Mouse (Mus musculus): ENCODE measurements around the gene Elof1.
"Not testable (repeated sequence)": the region's sequence is repeated elsewhere in the genome, so short reads cannot be mapped to it uniquely, and the experiment has no call there.

The Elof1 gene

DNA sequence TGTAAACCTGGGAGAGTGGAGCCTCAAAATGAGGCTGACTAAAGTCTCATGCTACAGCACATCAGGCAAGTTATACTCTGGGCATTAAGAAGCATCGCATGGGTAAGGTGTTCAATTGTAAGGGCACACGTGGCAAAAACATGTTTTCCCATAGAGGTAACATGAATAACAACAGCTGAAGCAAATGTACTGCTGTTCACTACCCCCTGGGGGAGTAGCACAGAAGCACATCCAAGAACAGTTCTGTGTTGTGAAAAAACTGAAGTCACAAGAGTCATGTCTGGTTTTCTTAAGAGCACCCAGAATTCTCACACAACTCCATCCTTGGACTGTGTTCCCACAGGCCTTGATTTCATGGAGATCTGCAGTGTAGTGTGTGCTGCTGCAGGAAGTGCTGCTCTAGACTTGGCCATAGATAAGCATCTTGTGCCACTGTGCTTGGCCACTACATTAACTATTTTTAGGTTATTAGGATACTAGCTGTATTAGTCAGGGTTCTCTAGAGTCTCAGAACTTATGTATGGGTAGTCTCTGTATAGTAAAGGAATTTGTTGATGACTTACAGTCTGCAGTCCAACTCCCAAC is 29.8 kb downstream of the Elof1 start:
- DNase-seq: no peak

DNA sequence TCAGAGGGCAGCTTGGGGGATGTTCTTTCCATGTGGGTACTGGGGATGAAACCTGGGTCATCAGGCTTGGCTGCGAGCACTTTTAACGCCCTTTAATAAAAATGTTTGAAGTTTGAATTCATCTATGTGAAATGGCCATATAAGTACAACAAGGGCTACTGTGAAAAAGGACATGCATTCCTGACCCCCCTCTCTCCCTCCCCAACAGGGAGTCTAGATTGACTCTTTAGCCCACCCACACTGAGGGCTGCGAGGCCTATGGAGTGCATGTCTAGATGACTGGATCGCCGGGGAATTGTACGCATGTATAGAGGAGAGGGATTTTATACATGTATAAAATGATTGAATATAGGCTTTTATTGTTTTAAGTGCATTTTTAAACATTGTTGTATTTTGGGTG is 31.0 kb downstream of the Elof1 start:
- no peak for DNase-seq

DNA sequence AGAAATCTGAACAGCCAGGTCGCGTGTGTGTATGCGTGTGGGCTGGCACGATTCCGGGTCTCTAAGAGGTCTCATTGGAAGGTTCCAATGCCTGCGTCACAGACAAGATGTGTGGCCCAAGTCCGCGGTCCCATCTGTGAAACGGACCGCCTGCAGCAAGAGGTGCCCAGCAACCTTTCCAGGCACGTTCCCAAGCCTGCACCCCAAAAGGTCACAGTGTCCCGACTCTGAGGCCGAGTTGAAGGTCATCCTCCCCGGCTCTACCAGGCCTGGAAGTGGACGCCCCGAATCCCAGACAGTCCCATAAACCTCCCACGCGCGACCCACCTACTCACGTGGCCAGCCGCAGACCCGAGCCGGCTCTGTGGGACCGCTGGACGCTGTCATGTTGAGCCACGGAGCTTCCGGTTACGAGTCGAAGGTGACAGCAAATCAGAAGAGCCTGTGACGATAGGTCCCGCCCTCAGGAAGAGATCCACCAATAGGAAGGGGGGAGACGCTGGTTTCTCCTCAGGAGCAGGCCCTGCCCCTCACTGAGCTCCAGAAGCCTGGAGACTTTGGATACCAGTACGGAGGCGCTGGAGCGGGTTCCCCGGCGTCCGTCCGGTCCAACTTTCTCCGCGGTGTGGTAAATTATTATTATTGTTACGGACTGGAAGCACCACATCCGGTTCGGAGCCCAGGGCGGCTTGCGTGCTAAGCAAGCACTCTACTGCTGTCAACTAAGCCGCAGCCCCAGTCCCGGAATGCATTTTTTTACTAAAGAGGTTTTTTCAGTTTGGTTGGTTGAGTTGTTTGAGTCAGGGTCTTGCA is 31.7 kb downstream of the Elof1 start, which contains the start of gene Ecsit:
TSS of gene Ecsit (minus strand) at position 417 of the 813 bp plus-strand sequence.
- peak; percentile 97 for DNase-seq

DNA sequence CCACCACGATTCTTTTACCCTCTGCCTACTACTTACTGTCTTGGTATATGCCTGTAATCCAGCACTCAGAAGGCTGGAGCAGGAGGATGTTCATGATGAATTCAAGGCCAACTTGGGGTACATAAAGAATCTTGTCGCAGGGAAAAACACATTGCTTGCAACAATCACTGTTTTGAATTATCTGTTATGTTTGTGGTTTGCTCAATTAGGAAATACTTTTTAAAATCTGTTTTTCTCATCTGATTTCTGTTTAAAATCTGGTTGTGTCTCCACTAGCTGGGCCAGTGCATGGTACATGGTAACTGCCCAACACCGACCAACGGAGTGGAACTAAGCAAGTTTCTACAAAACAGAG is 32.3 kb downstream of the Elof1 start:
- DNase-seq: no peak

DNA sequence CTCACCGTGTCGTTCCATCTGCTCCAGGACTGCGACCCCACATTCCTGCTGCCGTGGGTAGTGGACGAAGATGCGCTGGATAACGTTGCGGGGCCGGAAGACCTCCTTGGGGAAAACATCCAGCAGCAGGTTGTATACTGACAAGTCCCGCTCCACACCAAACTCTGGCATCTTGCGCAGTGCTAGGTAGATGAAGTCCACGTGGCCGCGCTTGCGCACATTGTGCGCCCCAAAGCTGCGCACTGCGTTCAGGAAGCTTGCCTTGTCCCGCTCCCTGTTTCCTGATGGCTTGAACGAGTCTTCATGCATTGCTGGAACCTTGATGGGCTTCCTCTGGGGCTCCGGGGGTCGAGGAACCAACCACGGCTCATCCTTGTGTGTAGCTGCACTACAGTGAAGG is 40.7 kb downstream of the Elof1 start:
- no peak for DNase-seq

DNA sequence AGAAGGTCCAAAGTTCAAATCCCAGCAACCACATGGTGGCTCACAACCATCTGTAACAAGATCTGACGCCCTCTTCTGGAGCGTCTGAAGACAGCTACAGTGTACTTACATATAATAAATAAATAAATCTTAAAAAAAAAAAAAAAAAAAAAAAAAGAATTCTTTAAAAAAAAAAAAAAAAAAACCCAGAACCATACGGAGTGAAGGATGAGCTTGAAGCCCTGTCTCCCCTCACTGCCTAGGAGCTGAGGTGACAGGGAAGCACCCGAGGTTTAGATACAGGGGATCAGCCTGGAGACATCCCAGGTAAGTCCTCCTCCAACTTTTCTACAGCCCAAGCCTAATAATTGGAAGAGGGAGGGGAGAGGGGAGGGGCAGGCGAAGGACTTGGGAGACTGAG is 41.2 kb downstream of the Elof1 start:
- not testable (repeated sequence) for DNase-seq

DNA sequence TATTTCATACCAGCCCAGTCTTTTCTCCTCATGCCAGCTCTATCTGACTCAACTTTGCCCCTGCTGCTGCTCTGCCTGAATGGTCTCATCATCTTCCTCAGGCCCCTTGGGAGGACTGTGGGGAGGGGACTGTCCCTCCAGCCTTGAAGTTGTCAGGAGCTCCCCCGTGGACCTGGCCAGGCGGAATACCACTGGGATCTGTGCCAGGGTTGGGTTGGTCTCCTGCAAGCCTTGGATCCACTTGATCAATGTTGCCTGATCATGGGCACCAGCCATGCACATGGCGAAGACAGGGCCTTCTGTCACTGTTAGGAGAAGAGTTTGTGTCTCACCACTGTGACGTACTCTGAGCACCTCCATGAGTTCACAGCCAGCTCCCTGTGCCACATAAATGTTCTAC is 44.7 kb downstream of the Elof1 start:
- DNase-seq: no peak

DNA sequence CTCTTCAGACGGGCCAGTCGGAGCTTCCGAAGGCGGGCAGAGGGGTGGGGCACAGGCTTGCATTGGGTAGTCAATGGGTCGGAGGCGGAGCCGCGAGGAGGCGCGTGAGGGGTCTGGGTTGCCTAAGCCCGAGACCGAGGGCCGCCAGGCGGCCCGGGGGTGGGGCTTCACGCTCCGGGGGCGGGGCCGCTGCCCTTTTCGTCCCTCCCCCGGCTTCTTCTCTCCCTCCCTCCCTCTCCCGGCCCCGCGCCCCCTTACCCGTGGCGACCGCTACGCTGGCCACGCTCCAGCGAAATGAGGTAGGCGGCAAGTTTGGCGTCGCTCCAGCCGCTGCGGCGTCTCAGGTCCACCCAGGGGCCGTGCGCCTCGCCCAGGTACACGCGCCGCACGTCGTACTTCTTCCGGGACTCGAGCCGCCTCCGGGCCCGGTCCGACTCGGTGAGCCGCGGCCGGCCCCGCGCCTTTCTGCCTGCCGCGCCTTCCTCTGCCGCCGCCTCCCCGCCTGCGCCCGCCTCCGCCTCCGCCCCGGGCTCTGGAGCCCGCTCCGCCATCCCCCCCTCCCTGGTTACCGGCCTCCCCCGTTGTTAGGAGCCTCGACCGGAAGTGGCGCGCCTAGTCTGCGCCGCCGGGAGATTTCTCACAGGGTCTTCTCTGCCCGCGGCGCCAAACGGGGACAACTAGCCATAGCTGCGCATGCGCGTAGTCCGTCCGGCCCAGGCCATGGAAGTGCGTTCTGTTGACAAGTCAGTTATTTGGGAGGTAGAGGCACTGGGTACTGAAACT is 46.0 kb downstream of the Elof1 start, which contains the start of the genes Gm49318 and Zfp653:
TSS of gene Gm49318 (minus strand) at position 469 of the 783 bp plus-strand sequence.
TSS of gene Zfp653 (minus strand) at position 586 of the 783 bp plus-strand sequence.
- peak; percentile 98 for DNase-seq

DNA sequence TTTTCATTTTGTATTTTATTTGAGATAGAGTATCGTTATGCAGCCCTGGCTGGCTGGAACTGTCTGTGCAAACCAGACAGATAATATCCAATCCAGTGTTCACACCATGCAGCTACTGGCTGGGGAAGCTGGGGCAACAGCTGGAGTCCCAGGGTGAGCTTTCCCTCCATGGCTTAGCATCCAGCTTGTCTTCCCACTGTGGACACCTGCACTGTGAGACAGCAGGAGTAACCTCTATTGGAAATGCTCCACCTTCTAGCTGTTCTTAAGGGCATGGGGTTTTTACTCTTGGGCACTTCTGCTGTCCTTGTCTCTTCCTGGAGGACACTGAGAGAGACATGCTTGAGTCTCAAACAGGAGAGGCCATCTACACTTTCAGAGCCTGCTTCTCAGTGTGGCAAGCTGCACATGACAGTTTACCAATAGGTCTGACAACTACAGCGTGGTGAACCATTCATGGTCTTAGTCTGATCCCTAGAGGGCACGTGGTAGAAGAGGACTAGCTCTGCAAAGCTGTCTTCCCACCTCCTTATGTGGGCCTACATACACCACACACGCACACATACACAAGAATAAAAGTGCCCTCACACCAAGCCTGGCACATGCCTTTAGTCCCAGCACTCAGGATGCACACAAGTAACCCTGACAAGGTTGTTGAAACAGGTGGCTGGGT is 47.0 kb downstream of the Elof1 start:
- no peak for DNase-seq

DNA sequence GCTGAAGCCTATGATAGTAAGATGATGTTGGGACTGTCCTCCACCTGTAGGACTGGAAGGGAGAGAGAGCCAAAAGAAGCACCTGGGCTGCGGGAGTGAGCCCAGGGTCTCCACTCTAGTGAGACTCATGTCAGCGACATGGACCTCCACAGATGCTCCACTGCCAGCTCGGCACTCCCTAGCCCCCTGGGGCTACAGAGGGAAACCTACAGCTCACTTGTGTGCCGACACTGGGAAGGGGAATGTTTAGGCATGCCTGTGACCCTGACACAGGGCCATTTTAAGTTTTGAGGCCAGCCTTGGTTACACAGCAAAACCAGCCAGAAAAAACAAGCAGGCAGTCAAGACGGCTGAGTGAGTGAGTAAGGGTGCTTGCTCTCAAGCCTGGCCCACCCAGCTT is 49.8 kb downstream of the Elof1 start:
- no peak for DNase-seq

DNA sequence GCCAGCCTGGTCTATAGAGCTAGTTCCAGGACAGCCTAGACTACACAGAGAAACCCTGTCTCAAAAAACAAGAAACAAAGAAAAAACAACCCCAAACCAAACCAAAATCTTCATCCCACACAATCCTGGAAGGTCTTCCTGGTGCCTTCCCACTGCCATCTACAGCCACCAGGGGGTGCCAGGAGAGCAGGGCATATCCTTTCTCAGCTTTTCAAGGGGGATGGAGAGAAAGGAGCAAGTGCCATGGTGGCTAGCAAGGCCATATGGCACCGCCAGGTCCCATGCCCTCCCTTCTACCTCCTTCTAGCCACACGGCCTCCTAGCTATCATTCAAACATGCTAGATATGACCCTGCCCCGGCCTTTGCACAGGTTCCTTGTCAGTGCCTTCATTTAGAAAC is 50.5 kb downstream of the Elof1 start:
- no peak for DNase-seq

DNA sequence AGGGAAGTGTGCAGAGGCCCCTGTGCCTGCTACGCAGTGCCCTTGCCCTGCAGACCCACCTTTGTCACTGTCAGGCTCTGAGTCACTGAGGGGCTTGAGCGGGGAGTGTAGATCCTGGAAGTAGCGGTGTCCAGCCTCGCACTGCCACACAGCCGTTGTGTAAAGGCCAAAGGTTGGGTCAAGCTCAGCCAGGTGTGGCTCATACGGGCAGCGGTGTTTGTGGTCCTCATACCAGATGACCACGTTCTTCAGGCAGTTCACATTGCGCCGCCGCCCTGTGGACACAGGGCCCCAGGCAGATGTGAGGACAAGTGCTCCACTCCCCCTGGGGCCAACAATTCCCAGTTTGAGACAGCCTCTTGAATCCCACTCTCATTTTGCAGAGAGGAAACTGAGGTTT is 51.3 kb downstream of the Elof1 start:
- DNase-seq: no peak

DNA sequence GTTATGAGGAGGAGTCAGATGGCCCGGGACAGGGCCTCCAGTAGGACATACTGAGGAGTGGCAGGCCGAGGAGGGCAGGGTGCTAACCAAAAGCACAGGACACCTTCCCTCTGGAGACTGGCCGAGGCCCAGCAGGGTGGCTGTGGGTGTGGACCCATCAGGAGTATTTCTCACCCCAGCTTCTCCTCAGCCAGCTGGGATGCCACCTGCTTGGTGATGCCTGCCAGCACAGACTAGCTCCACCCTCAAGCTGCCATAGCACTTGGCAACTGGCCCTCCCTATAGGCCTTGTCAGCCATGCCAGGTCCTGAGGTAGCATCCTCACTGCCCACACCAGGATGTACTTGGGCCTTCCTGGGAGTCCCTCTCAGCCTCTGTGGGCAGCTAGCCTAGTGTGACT is 52.6 kb downstream of the Elof1 start:
- no peak for DNase-seq
